Mouse (Mus musculus) embryonic facial prominence, embryonic 13.5 days (tissue): ENCODE data around the gene Bhlhe41. TPM values are rescaled to one million over a fixed set of nuclear protein-coding genes. Genes with fewer than 3 reads are reported as not detected.

Experiments used
- ATAC-seq: fragments of 200-750 bp; cut with Nextera tagmentation; 2 replicates; pipeline ENCODE4 v1.8.0; 2017; ENCODE audit warnings: low read depth; ENCODE audit not compliant: insufficient number of reproducible peaks, insufficient read depth, low FRiP score, low TSS enrichment
- H3K27ac ChIP-seq: fragments of 300-500 bp; sonication (generic); 2 replicates; pipeline ENCODE4 v1.5.1; 2015; ENCODE audit warnings: moderate library complexity, mild to moderate bottlenecking, inconsistent platforms
- H3K27me3 ChIP-seq: fragments of 300-500 bp; sonication (generic); 2 replicates; pipeline ENCODE4 v1.6.1; 2015; ENCODE audit warnings: mild to moderate bottlenecking, inconsistent platforms
- H3K36me3 ChIP-seq: fragments of 300-500 bp; sonication (generic); 2 replicates; pipeline ENCODE4 v1.6.1; 2015; ENCODE audit warnings: mild to moderate bottlenecking, inconsistent platforms
- H3K4me1 ChIP-seq: fragments of 300-500 bp; sonication (generic); 2 replicates; pipeline ENCODE4 v1.6.1; 2015; ENCODE audit warnings: inconsistent platforms
- H3K4me2 ChIP-seq: fragments of 300-500 bp; sonication (generic); 2 replicates; pipeline ENCODE4 v1.6.1; 2015; ENCODE audit warnings: moderate library complexity, mild to moderate bottlenecking, inconsistent platforms
- H3K4me3 ChIP-seq: fragments of 300-500 bp; sonication (generic); 2 replicates; pipeline ENCODE4 v1.5.1; 2015; ENCODE audit warnings: mild to moderate bottlenecking, inconsistent platforms
- H3K9ac ChIP-seq: fragments of 300-500 bp; sonication (generic); 2 replicates; pipeline ENCODE4 v1.6.1; 2015; ENCODE audit warnings: mild to moderate bottlenecking, inconsistent platforms
- H3K9me3 ChIP-seq: fragments of 300-500 bp; sonication (generic); 2 replicates; pipeline ENCODE4 v1.6.1; 2016; ENCODE audit warnings: inconsistent platforms
- WGBS: fragments of 180-500 bp; shearing (Covaris S2); methylation state at CpG from one replicate; pipeline ENCODE4 v1.1.7; 2015; ENCODE audit warnings: mixed read lengths; 5-methylcytosine and 5-hydroxymethylcytosine counted together
- polyA plus RNA-seq: library from polyadenylated mRNA; unstranded; fragments of >200 nt; fragmentation: Nextera tagmentation; extraction: Ambion mirVana; gene quantifications from 2 replicates; pipeline ENCODE4 v1.2.1, GENCODE M21; 2015

The Bhlhe41 gene
- 2.0 and 3.1 TPM in 2 replicates for polyA plus RNA-seq

GRCm38 (mm10) chr6:145865289-145865885 lies at the start of gene Bhlhe41:
Bhlhe41 (minus strand) TSS chr6:145865558.
- Histone ChIP-seq H3K9me3 (no peaks in the 10 kb centered on the region), H3K4me2 (peak within 1 kb of the TSS; percentile 100), H3K9ac (peak within 1 kb of the TSS; percentile 70), H3K27me3 (peaks cover 75% of the 10 kb centered on the region), H3K4me3 (peak within 1 kb of the TSS; percentile 66), H3K36me3 (no peaks in the 10 kb centered on the region), H3K4me1 (peaks cover 34% of the 10 kb centered on the region), H3K27ac (no peak within 1 kb of the TSS)
- WGBS: under 1% methylated on average over 56 of the region's 57 CpGs
- ATAC-seq: no peak

- Histone ChIP-seq H3K9ac (no peak overlapping the region), H3K4me2 (no peak overlapping the region), H3K36me3 (no peaks in the 10 kb centered on the region), H3K4me3 (no peak overlapping the region), H3K27me3 (no peaks in the 10 kb centered on the region), H3K9me3 (no peaks in the 10 kb centered on the region), H3K27ac (no peak overlapping the region), H3K4me1 (0 out of 2 replicates have a peak, but pooled peaks cover 2% of the 10 kb centered on the region)
- ATAC-seq: no peak
Observed at GRCm38 (mm10) chr6:145912232-145912631, 46.9 kb upstream of the Bhlhe41 start.

GRCm38 (mm10) chr6:145910469-145911426 lies 45.4 kb upstream of the Bhlhe41 start:
- no peak overlapping the region for H3K4me3 ChIP-seq
- no peaks in the 10 kb centered on the region for H3K9me3 ChIP-seq
- no peak overlapping the region for H3K27ac ChIP-seq

GRCm38 (mm10) chr6:145909943-145910342 lies 44.6 kb upstream of the Bhlhe41 start:
- Histone ChIP-seq H3K27ac (no peak overlapping the region), H3K4me1 (0 out of 2 replicates have a peak, but pooled peaks cover 2% of the 10 kb centered on the region), H3K4me3 (no peak overlapping the region), H3K36me3 (no peaks in the 10 kb centered on the region), H3K4me2 (no peak overlapping the region), H3K27me3 (no peaks in the 10 kb centered on the region), H3K9ac (no peak overlapping the region), H3K9me3 (no peaks in the 10 kb centered on the region)
- 54% methylated on average over 4 of the region's 4 CpGs for WGBS
- ATAC-seq: no peak

More at GRCm38 (mm10) chr6:145910469-145911426, 45.4 kb upstream of the Bhlhe41 start:
- H3K9ac ChIP-seq: no peak overlapping the region
- no peaks in the 10 kb centered on the region for H3K27me3 ChIP-seq
- no peak for ATAC-seq
- H3K4me2 ChIP-seq: no peak overlapping the region
- 72% methylated on average over 3 of the region's 3 CpGs for WGBS
- 0 out of 2 replicates have a peak, but pooled peaks cover 2% of the 10 kb centered on the region for H3K4me1 ChIP-seq
- H3K36me3 ChIP-seq: no peaks in the 10 kb centered on the region

GRCm38 (mm10) chr6:145906096-145906890 lies 40.9 kb upstream of the Bhlhe41 start:
- Histone ChIP-seq H3K9ac (no peak overlapping the region), H3K4me3 (no peak overlapping the region), H3K4me1 (no peaks in the 10 kb centered on the region), H3K4me2 (no peak overlapping the region), H3K27me3 (no peaks in the 10 kb centered on the region), H3K27ac (no peak overlapping the region), H3K9me3 (no peaks in the 10 kb centered on the region), H3K36me3 (no peaks in the 10 kb centered on the region)
- ATAC-seq: no peak
- 73% methylated on average over 7 of the region's 7 CpGs for WGBS

- no peaks in the 10 kb centered on the region for H3K4me1 ChIP-seq
- H3K9me3 ChIP-seq: no peaks in the 10 kb centered on the region
- no peak overlapping the region for H3K4me3 ChIP-seq
- H3K36me3 ChIP-seq: no peaks in the 10 kb centered on the region
- no peak overlapping the region for H3K9ac ChIP-seq
- no peak overlapping the region for H3K27ac ChIP-seq
- 81% methylated on average over 5 of the region's 5 CpGs for WGBS
- ATAC-seq: no peak
- H3K27me3 ChIP-seq: no peaks in the 10 kb centered on the region
- H3K4me2 ChIP-seq: no peak overlapping the region
Observed at GRCm38 (mm10) chr6:145904616-145905015, 39.3 kb upstream of the Bhlhe41 start.

- ATAC-seq: no peak
- WGBS: 93% methylated on average over 5 of the region's 5 CpGs
- H3K4me3 ChIP-seq: no peak overlapping the region
Observed at GRCm38 (mm10) chr6:145904169-145904568, 38.8 kb upstream of the Bhlhe41 start.

GRCm38 (mm10) chr6:145894669-145895342 lies 29.4 kb upstream of the Bhlhe41 start:
- Histone ChIP-seq H3K9ac (no peak overlapping the region), H3K27me3 (no peaks in the 10 kb centered on the region), H3K9me3 (no peaks in the 10 kb centered on the region), H3K27ac (no peak overlapping the region; the same call in 1 of the 2 replicates), H3K4me1 (peaks cover 9% of the 10 kb centered on the region; the same call in 1 of the 2 replicates), H3K4me2 (no peak overlapping the region), H3K4me3 (no peak overlapping the region), H3K36me3 (no peaks in the 10 kb centered on the region)
- WGBS: 67% methylated on average over 8 of the region's 8 CpGs
- ATAC-seq: 0 out of 2 replicates have a peak, but pooled peaks have one; percentile 48

More at GRCm38 (mm10) chr6:145904169-145904568, 38.8 kb upstream of the Bhlhe41 start:
- no peak overlapping the region for H3K27ac ChIP-seq
- H3K27me3 ChIP-seq: no peaks in the 10 kb centered on the region
- H3K9me3 ChIP-seq: no peaks in the 10 kb centered on the region
- H3K4me2 ChIP-seq: no peak overlapping the region
- no peaks in the 10 kb centered on the region for H3K36me3 ChIP-seq
- H3K9ac ChIP-seq: no peak overlapping the region
- no peaks in the 10 kb centered on the region for H3K4me1 ChIP-seq

- H3K4me3 ChIP-seq: no peak overlapping the region
- H3K9me3 ChIP-seq: no peaks in the 10 kb centered on the region
- no peak overlapping the region for H3K4me2 ChIP-seq
- no peaks in the 10 kb centered on the region for H3K36me3 ChIP-seq
- H3K27me3 ChIP-seq: no peaks in the 10 kb centered on the region
- no peak for ATAC-seq
- H3K4me1 ChIP-seq: peaks cover 9% of the 10 kb centered on the region; the same call in 1 of the 2 replicates
- WGBS: 77% methylated on average over 13 of the region's 13 CpGs
- no peak overlapping the region for H3K9ac ChIP-seq
- no peak overlapping the region for H3K27ac ChIP-seq
Observed at GRCm38 (mm10) chr6:145893366-145894021, 28.1 kb upstream of the Bhlhe41 start.

GRCm38 (mm10) chr6:145892381-145893265 lies 27.3 kb upstream of the Bhlhe41 start:
- H3K36me3 ChIP-seq: no peaks in the 10 kb centered on the region
- WGBS: 95% methylated on average over 20 of the region's 20 CpGs
- H3K4me1 ChIP-seq: peaks cover 9% of the 10 kb centered on the region; the same call in 1 of the 2 replicates
- no peak overlapping the region for H3K4me2 ChIP-seq
- no peak overlapping the region for H3K4me3 ChIP-seq
- H3K27me3 ChIP-seq: no peaks in the 10 kb centered on the region
- H3K27ac ChIP-seq: no peak overlapping the region
- H3K9ac ChIP-seq: no peak overlapping the region
- no peaks in the 10 kb centered on the region for H3K9me3 ChIP-seq
- no peak for ATAC-seq
